Mouse (Mus musculus) forebrain, embryonic 15.5 days (tissue): ENCODE measurements at regions not wholly inside any gene's neighbourhood (a gene's known extent, or its start where the extent isn't known, plus 50 kb on each side); places are given as distances from the start of the nearest gene placed in this dataset.

Experiments
- ATAC-seq: fragments of 200-750 bp; cut with Nextera tagmentation; replicated peaks from 2 replicates; pipeline ENCODE4 v1.8.0; 2017; ENCODE audit warnings: mild to moderate bottlenecking, moderate TSS enrichment, moderate library complexity
- H3K27ac ChIP-seq: fragments of 300-500 bp; sonication (generic); replicated peaks from 2 replicates; pipeline ENCODE4 v1.5.1; 2015; ENCODE audit warnings: mild to moderate bottlenecking, inconsistent platforms
- H3K27me3 ChIP-seq: fragments of 300-500 bp; sonication (generic); 2 replicates; pipeline ENCODE4 v1.6.1; 2015; ENCODE audit warnings: inconsistent platforms
- H3K36me3 ChIP-seq: fragments of 300-500 bp; sonication (generic); 2 replicates; pipeline ENCODE4 v1.6.1; 2015; ENCODE audit warnings: mild to moderate bottlenecking, inconsistent platforms
- H3K4me1 ChIP-seq: fragments of 300-500 bp; sonication (generic); 2 replicates; pipeline ENCODE4 v1.6.1; 2015; ENCODE audit warnings: inconsistent platforms
- H3K4me2 ChIP-seq: fragments of 300-500 bp; sonication (generic); replicated peaks from 2 replicates; pipeline ENCODE4 v1.6.1; 2015; ENCODE audit warnings: mild to moderate bottlenecking, inconsistent platforms
- H3K4me3 ChIP-seq: fragments of 300-500 bp; sonication (generic); 2 replicates; pipeline ENCODE4 v1.5.1; 2015; ENCODE audit warnings: mild to moderate bottlenecking, inconsistent platforms
- H3K9ac ChIP-seq: fragments of 300-500 bp; sonication (generic); replicated peaks from 2 replicates; pipeline ENCODE4 v1.6.1; 2015; ENCODE audit warnings: mild to moderate bottlenecking, inconsistent platforms
- H3K9me3 ChIP-seq: fragments of 300-500 bp; sonication (generic); 2 replicates; pipeline ENCODE4 v1.6.1; 2016; ENCODE audit warnings: inconsistent platforms
- WGBS: fragments of 180-500 bp; shearing (Covaris S2); methylation state at CpG from one replicate; pipeline ENCODE4 v1.1.7; 2015; ENCODE audit warnings: mixed read lengths; 5-methylcytosine and 5-hydroxymethylcytosine counted together

- H3K27ac ChIP-seq: no peak overlapping the region
- no peaks in the 10 kb centered on the region for H3K36me3 ChIP-seq
- no peak overlapping the region for H3K4me3 ChIP-seq
- H3K27me3 ChIP-seq: no peaks in the 10 kb centered on the region
- no peaks in the 10 kb centered on the region for H3K4me1 ChIP-seq
- no peak overlapping the region for H3K4me2 ChIP-seq
- ATAC-seq: peak; percentile 53; the same call in 1 of the 2 replicates
- 16% methylated on average over 8 of the region's 8 CpGs for whole genome bisulfite sequencing
- no peaks in the 10 kb centered on the region for H3K9me3 ChIP-seq
- H3K9ac ChIP-seq: no peak overlapping the region
These were observed 311.9 kb upstream of the Nrip1 start for GRCm38 (mm10) chr16:76685562-76685961.

GRCm38 (mm10) chr16:76680061-76680911 is 306.7 kb upstream of the Nrip1 start:
- Histone ChIP-seq H3K4me2 (0 out of 2 replicates have a peak overlapping the region, but pooled peaks have one; percentile 1), H3K27me3 (no peaks in the 10 kb centered on the region), H3K4me1 (no peaks in the 10 kb centered on the region), H3K9me3 (no peaks in the 10 kb centered on the region), H3K27ac (no peak overlapping the region), H3K36me3 (no peaks in the 10 kb centered on the region), H3K4me3 (no peak overlapping the region), H3K9ac (no peak overlapping the region)
- no peak for ATAC-seq
- 75% methylated on average over 19 of the region's 19 CpGs for WGBS

GRCm38 (mm10) chr16:76678885-76679284 is 305.3 kb upstream of the Nrip1 start:
- WGBS: 84% methylated on average over 3 of the region's 3 CpGs
- Histone ChIP-seq H3K27me3 (no peaks in the 10 kb centered on the region), H3K27ac (no peak overlapping the region)

GRCm38 (mm10) chr16:76669795-76670194 is 296.2 kb upstream of the Nrip1 start:
- Histone ChIP-seq H3K27me3 (no peaks in the 10 kb centered on the region), H3K27ac (no peak overlapping the region), H3K4me3 (no peak overlapping the region), H3K9ac (no peak overlapping the region), H3K4me2 (no peak overlapping the region), H3K36me3 (no peaks in the 10 kb centered on the region), H3K9me3 (no peaks in the 10 kb centered on the region), H3K4me1 (no peaks in the 10 kb centered on the region)
- no peak for ATAC-seq
- 93% methylated on average over 4 of the region's 4 CpGs for WGBS

More at GRCm38 (mm10) chr16:76678885-76679284, 305.3 kb upstream of the Nrip1 start:
- Histone ChIP-seq H3K9ac (no peak overlapping the region), H3K4me3 (no peak overlapping the region), H3K4me2 (no peak overlapping the region), H3K36me3 (no peaks in the 10 kb centered on the region), H3K4me1 (no peaks in the 10 kb centered on the region), H3K9me3 (no peaks in the 10 kb centered on the region)
- ATAC-seq: no peak

GRCm38 (mm10) chr16:76667046-76667445 is 293.4 kb upstream of the Nrip1 start:
- H3K36me3 ChIP-seq: no peaks in the 10 kb centered on the region
- H3K4me1 ChIP-seq: no peaks in the 10 kb centered on the region
- H3K27ac ChIP-seq: no peak overlapping the region
- no peaks in the 10 kb centered on the region for H3K27me3 ChIP-seq
- H3K4me3 ChIP-seq: no peak overlapping the region
- H3K4me2 ChIP-seq: no peak overlapping the region
- no peak for ATAC-seq
- H3K9me3 ChIP-seq: no peaks in the 10 kb centered on the region
- no peak overlapping the region for H3K9ac ChIP-seq
- WGBS: 49% methylated on average over 3 of the region's 3 CpGs

- Histone ChIP-seq H3K9ac (no peak overlapping the region), H3K9me3 (no peaks in the 10 kb centered on the region), H3K4me1 (no peaks in the 10 kb centered on the region), H3K4me2 (no peak overlapping the region), H3K36me3 (no peaks in the 10 kb centered on the region), H3K27me3 (no peaks in the 10 kb centered on the region), H3K27ac (no peak overlapping the region), H3K4me3 (no peak overlapping the region)
- no peak for ATAC-seq
- 31% methylated on average over 3 of the region's 3 CpGs for WGBS
These were observed 281.5 kb upstream of the Nrip1 start for GRCm38 (mm10) chr16:76655106-76655505.

GRCm38 (mm10) chr16:76644281-76644680 is 270.7 kb upstream of the Nrip1 start:
- ATAC-seq: no peak
- Histone ChIP-seq H3K4me1 (no peaks in the 10 kb centered on the region), H3K36me3 (no peaks in the 10 kb centered on the region), H3K4me3 (no peak overlapping the region), H3K9ac (no peak overlapping the region), H3K4me2 (no peak overlapping the region), H3K9me3 (no peaks in the 10 kb centered on the region), H3K27ac (no peak overlapping the region), H3K27me3 (no peaks in the 10 kb centered on the region)
- WGBS: 89% methylated on average over 6 of the region's 6 CpGs

GRCm38 (mm10) chr16:76643801-76644200 is 270.2 kb upstream of the Nrip1 start:
- Histone ChIP-seq H3K4me1 (no peaks in the 10 kb centered on the region), H3K4me3 (no peak overlapping the region), H3K27me3 (no peaks in the 10 kb centered on the region), H3K9ac (no peak overlapping the region), H3K36me3 (no peaks in the 10 kb centered on the region), H3K27ac (no peak overlapping the region), H3K9me3 (no peaks in the 10 kb centered on the region), H3K4me2 (no peak overlapping the region)
- 94% methylated on average over 9 of the region's 9 CpGs for WGBS
- ATAC-seq: no peak

GRCm38 (mm10) chr16:76635169-76635568 is 261.5 kb upstream of the Nrip1 start:
- no peaks in the 10 kb centered on the region for H3K27me3 ChIP-seq
- H3K4me2 ChIP-seq: no peak overlapping the region
- WGBS: 87% methylated on average over 9 of the region's 9 CpGs
- no peak for ATAC-seq
- H3K27ac ChIP-seq: no peak overlapping the region
- H3K4me1 ChIP-seq: no peaks in the 10 kb centered on the region
- H3K4me3 ChIP-seq: no peak overlapping the region
- no peaks in the 10 kb centered on the region for H3K9me3 ChIP-seq
- H3K36me3 ChIP-seq: no peaks in the 10 kb centered on the region
- no peak overlapping the region for H3K9ac ChIP-seq

GRCm38 (mm10) chr16:76634196-76634698 is 260.6 kb upstream of the Nrip1 start:
- peak; percentile 32; the same call in 1 of the 2 replicates for ATAC-seq

GRCm38 (mm10) chr16:76626142-76626541 is 252.5 kb upstream of the Nrip1 start:
- no peaks in the 10 kb centered on the region for H3K27me3 ChIP-seq
- H3K4me3 ChIP-seq: no peak overlapping the region
- H3K9me3 ChIP-seq: no peaks in the 10 kb centered on the region
- no peak overlapping the region for H3K9ac ChIP-seq
- 58% methylated on average over 4 of the region's 4 CpGs for WGBS
- no peak for ATAC-seq
- H3K4me1 ChIP-seq: no peaks in the 10 kb centered on the region
- H3K36me3 ChIP-seq: no peaks in the 10 kb centered on the region
- no peak overlapping the region for H3K4me2 ChIP-seq
- no peak overlapping the region for H3K27ac ChIP-seq

More at GRCm38 (mm10) chr16:76634196-76634698, 260.6 kb upstream of the Nrip1 start:
- H3K36me3 ChIP-seq: no peaks in the 10 kb centered on the region
- no peak overlapping the region for H3K4me3 ChIP-seq
- no peaks in the 10 kb centered on the region for H3K27me3 ChIP-seq
- WGBS: 66% methylated on average over 4 of the region's 4 CpGs
- H3K9me3 ChIP-seq: no peaks in the 10 kb centered on the region
- no peak overlapping the region for H3K4me2 ChIP-seq
- H3K4me1 ChIP-seq: no peaks in the 10 kb centered on the region
- H3K9ac ChIP-seq: no peak overlapping the region
- no peak overlapping the region for H3K27ac ChIP-seq

GRCm38 (mm10) chr16:76621715-76622114 is 248.1 kb upstream of the Nrip1 start:
- H3K4me2 ChIP-seq: no peak overlapping the region
- H3K9me3 ChIP-seq: no peaks in the 10 kb centered on the region
- H3K4me3 ChIP-seq: no peak overlapping the region
- H3K27ac ChIP-seq: no peak overlapping the region
- ATAC-seq: no peak
- H3K9ac ChIP-seq: no peak overlapping the region
- no peaks in the 10 kb centered on the region for H3K36me3 ChIP-seq
- no peaks in the 10 kb centered on the region for H3K27me3 ChIP-seq
- H3K4me1 ChIP-seq: no peaks in the 10 kb centered on the region
- WGBS: 49% methylated on average over 8 of the region's 8 CpGs
